Mouse (Mus musculus) MEL (cell line): ENCODE measurements at regions not wholly inside any gene's neighbourhood (a gene's known extent, or its start where the extent isn't known, plus 50 kb on each side); places are given as distances from the start of the nearest gene placed in this dataset.

Experiments used
- CTCF ChIP-seq, 3 experiments: IDR thresholded peaks in 2 of 3; conservative IDR thresholded peaks in 1 of 3; 2 replicates each; pipeline ENCODE4 v1.5.1; 2011 to 2012; ENCODE audit warnings: low read length in 3 of 3, low read depth in 2 of 3, mild to moderate bottlenecking in 2 of 3, improper control_type of control experiment in 1 of 3, inconsistent platforms in 1 of 3, mixed read lengths in 1 of 3, moderate library complexity in 1 of 3; ENCODE audit not compliant: control insufficient read depth in 1 of 3, insufficient read depth in 1 of 3, poor library complexity in 1 of 3, severe bottlenecking in 1 of 3
- GATA1 ChIP-seq: IDR thresholded peaks from 2 replicates; pipeline ENCODE4 v1.6.1; 2011; ENCODE audit warnings: low read depth, low read length, improper control_type of control experiment
- MAX ChIP-seq: IDR thresholded peaks from 2 replicates; pipeline ENCODE4 v1.6.1; 2011; ENCODE audit warnings: low read length, improper control_type of control experiment
- MEF2A ChIP-seq: IDR thresholded peaks from 2 replicates; pipeline ENCODE4 v1.6.1; 2014; ENCODE audit warnings: low read depth, mild to moderate bottlenecking, inconsistent platforms, low read length, improper control_type of control experiment; ENCODE audit not compliant: poor library complexity, insufficient replicate concordance, severe bottlenecking; ENCODE audit errors: extremely low read depth
- MXI1 ChIP-seq: IDR thresholded peaks from 2 replicates; pipeline ENCODE4 v1.6.1; 2011; ENCODE audit warnings: mild to moderate bottlenecking, low read depth, low read length, improper control_type of control experiment
- POLR2A ChIP-seq, 2 experiments: IDR thresholded peaks; 2 replicates each; pipeline ENCODE4 v1.6.1; 2011 to 2012; ENCODE audit warnings: low read length in 2 of 2, mild to moderate bottlenecking in 2 of 2, control low read depth in 1 of 2, improper control_type of control experiment in 1 of 2, low read depth in 1 of 2, moderate library complexity in 1 of 2; ENCODE audit not compliant: control insufficient read depth in 1 of 2, insufficient read depth in 1 of 2, poor library complexity in 1 of 2
- RAD21 ChIP-seq: IDR thresholded peaks from 2 replicates; pipeline ENCODE4 v1.6.1; 2011; ENCODE audit warnings: mild to moderate bottlenecking, low read depth, low read length, improper control_type of control experiment
- SIN3A ChIP-seq: IDR thresholded peaks from 2 replicates; pipeline ENCODE4 v1.6.1; 2012; ENCODE audit warnings: low read length, improper control_type of control experiment, inconsistent platforms
- SMC3 ChIP-seq: IDR thresholded peaks from 2 replicates; pipeline ENCODE4 v1.6.1; 2011; ENCODE audit warnings: low read depth, low read length, improper control_type of control experiment
- TAL1 ChIP-seq: IDR thresholded peaks from 2 replicates; pipeline ENCODE4 v1.6.1; 2012; ENCODE audit warnings: mild to moderate bottlenecking, inconsistent platforms, low read length, moderate library complexity, mixed read lengths
- USF1 ChIP-seq: IDR thresholded peaks from 2 replicates; pipeline ENCODE4 v1.6.1; 2014; ENCODE audit warnings: low read depth, mild to moderate bottlenecking, inconsistent platforms, low read length, improper control_type of control experiment, moderate library complexity
- USF2 ChIP-seq, 2 experiments: IDR thresholded peaks; 2 replicates each; pipeline ENCODE4 v1.6.1; 2011 to 2012; ENCODE audit warnings: improper control_type of control experiment in 2 of 2, low read length in 2 of 2, borderline replicate concordance in 1 of 2, inconsistent platforms in 1 of 2, low read depth in 1 of 2, mild to moderate bottlenecking in 1 of 2; ENCODE audit not compliant: insufficient read depth in 1 of 2
- ZC3H11A ChIP-seq: IDR thresholded peaks from 2 replicates; pipeline ENCODE4 v1.6.1; 2012; ENCODE audit warnings: low read depth, mild to moderate bottlenecking, inconsistent platforms, low read length, improper control_type of control experiment
- ZNF384 ChIP-seq: IDR thresholded peaks from 2 replicates; pipeline ENCODE4 v1.6.1; 2012; ENCODE audit warnings: low read depth, mild to moderate bottlenecking, inconsistent platforms, low read length, improper control_type of control experiment

DNA sequence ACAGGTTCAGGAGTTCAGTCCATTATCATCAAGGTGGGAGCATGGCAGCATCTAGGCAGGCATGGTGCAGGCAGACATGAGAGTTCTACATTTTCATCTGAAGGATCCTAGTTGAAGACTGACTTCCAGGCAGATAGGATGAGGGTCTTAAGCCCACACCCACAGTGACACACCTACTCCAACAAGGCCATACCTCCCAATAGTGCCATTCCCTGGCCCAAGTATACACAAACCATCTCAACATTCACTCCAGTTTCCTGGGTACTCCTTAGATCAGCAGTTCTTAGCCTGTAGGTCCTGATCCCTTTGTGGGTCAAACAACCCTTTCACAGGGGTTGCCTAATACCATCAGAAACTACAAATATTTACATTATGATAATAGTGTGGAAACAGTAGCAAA lies 83.8 kb downstream of the Gm10604 start:
- TF ChIP-seq POLR2A (IDR thresholded peaks at IDR 0.05; ENCODE audit: control insufficient read depth in 1 of 2, insufficient read depth in 1 of 2, low read depth in 1 of 2, low read length in 2 of 2, poor library complexity in 1 of 2): no peak
- no peak for TF ChIP-seq MEF2A
- no peak for TF ChIP-seq GATA1
- TF ChIP-seq USF2 (IDR thresholded peaks at IDR 0.05; ENCODE audit: borderline replicate concordance in 1 of 2, insufficient read depth in 1 of 2, low read depth in 1 of 2, low read length in 2 of 2): no peak
- TF ChIP-seq TAL1: no peak
- TF ChIP-seq ZC3H11A: no peak
- TF ChIP-seq MAX: no peak
- no peak for TF ChIP-seq CTCF (IDR thresholded peaks at IDR 0.05 in 2 of 3, conservative IDR thresholded peaks at IDR 0.05 in 1 of 3; ENCODE audit: control insufficient read depth in 1 of 3, insufficient read depth in 1 of 3, low read depth in 2 of 3, low read length in 3 of 3, poor library complexity in 1 of 3, severe bottlenecking in 1 of 3)
- TF ChIP-seq SMC3: no peak
- no peak for TF ChIP-seq SIN3A
- TF ChIP-seq RAD21: no peak
- no peak for TF ChIP-seq MXI1
- TF ChIP-seq ZNF384: no peak
- TF ChIP-seq USF1: no peak
